ENCODE assay signal across 8 mouse cellular contexts in the genomic region with DNA sequence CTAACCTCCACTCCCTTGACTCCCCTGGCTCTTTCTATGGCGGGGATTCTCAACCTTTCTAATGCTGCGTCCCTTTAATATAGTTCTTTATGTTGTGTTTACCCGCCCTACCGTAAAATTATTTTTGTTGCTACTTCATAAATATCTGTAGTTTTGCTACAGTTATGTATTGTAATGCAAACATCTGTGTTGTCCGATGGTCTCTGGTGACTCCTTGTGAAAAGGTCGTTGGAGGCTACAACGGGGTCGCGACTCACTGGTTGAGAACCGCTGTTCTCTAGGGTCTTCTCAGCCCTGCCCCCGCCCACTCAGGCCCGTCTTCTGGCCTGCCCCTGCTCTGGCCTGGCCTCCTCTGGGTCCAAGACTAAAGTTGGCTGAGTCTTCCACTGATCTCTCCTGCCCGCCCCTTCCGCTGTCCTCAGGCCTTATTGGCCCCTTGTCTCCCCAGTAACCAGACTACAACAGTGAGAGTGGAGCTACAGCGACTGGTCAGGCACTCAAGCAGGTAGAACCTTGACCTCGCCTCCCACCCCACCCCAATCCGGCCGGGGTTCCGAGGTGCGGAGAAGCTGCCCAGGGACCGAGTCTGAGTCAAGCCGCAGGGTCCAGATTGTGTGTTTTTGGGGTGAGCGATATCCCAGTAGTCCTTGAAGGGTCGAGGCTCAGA. TPM values are rescaled to one million over a fixed set of nuclear protein-coding genes. Genes with fewer than 3 reads are reported as not detected.
DNase-seq lines count a peak whose midpoint lies in the region; TF ChIP-seq lines count a peak whose summit lies in the region.

Ccdc114 (plus strand) TSS at position 311 of the 667 bp plus-strand sequence.

- in situ Hi-C loops in ES-E14 (cut with MboI; ENCODE audit: low sequenced_read_pairs in 2 of 2, unreplicated experiment in 2 of 2) = loop anchor here in 1 of 2 experiments (10.0 kb wide), 1 partner anchor 179 kb away; no protein-coding TSS in a partner anchor

- peaks cover 6 to 17% of the 10 kb centered on the region in 2 experiments; a peak in 2 of 4 replicates for H3K4me1 ChIP-seq in ES-E14 (ENCODE audit: control insufficient read depth in 2 of 2, insufficient read depth in 2 of 2, low read length in 2 of 2, poor library complexity in 1 of 2)
- H3K4me1 ChIP-seq in forebrain, embryonic 10.5 days = peaks cover 45% of the 10 kb centered on the region

- peaks cover 52% of the 10 kb centered on the region for H3K27me3 ChIP-seq in forebrain, embryonic 10.5 days (ENCODE audit: poor library complexity, severe bottlenecking)

- WGBS in forebrain, embryonic 10.5 days = 4% methylated on average over 24 of the region's 24 CpGs

- H3K36me3 ChIP-seq in ES-E14 (ENCODE audit: control insufficient read depth, insufficient read depth, low read length, poor library complexity, severe bottlenecking) = no peaks in the 10 kb centered on the region
- no peaks in the 10 kb centered on the region; the same call in 1 of the 2 replicates for H3K36me3 ChIP-seq in forebrain, embryonic 10.5 days (replicated peaks)

- intact Hi-C loops in heart, postnatal 10 days (cut with DNase I) = loop anchor here (2.0 to 5.0 kb wide), 3 partner anchors 51 to 1622 kb away; partner anchors contain the start of genes Kdelr1, Rpl18 and Sphk2

- no peaks in the 10 kb centered on the region for H3K9me3 ChIP-seq in ES-E14 (ENCODE audit: control insufficient read depth, insufficient read depth, low read depth, low read length)
- peaks cover 5% of the 10 kb centered on the region; the same call in 1 of the 2 replicates for H3K9me3 ChIP-seq in forebrain, embryonic 10.5 days

- peak within 1 kb of the TSS; percentile 67 to 86 for H3K4me3 ChIP-seq in ES-E14 (ENCODE audit: insufficient read depth in 1 of 2, low read depth in 1 of 2, low read length in 2 of 2, poor library complexity in 1 of 2, severe bottlenecking in 1 of 2)
- peak within 1 kb of the TSS; percentile 55 for H3K4me3 ChIP-seq in forebrain, embryonic 10.5 days

- peak within 1 kb of the TSS; percentile 77 for H3K27ac ChIP-seq in ES-E14 (ENCODE audit: insufficient read depth, low read depth, low read length, poor library complexity, severe bottlenecking)
- H3K27ac ChIP-seq in forebrain, embryonic 10.5 days = peak within 1 kb of the TSS; percentile 88

- peak; percentile 72 for DNase-seq in ES-E14 (ENCODE audit: low read depth, low spot score)
- peak; percentile 38 to 72 for DNase-seq in adrenal gland, postnatal 4 days (ENCODE audit: low spot score in 2 of 2)
- DNase-seq in forebrain, embryonic 10.5 days (ENCODE audit: extremely low spot score, low spot score) = peak; percentile 61
- peak; percentile 87 to 89 for DNase-seq in heart, postnatal 10 days
- DNase-seq in kidney, postnatal 36 days = peak; percentile 87 to 93
- peak; percentile 88 for DNase-seq in lung, postnatal 36 days
- peak; percentile 78 for DNase-seq in ovary, postnatal 36 days (ENCODE audit: low spot score)
- DNase-seq in MN1 (ENCODE audit: low spot score) = no peak

- H3K9ac ChIP-seq in ES-E14 (ENCODE audit: insufficient read depth, low read depth, low read length, poor library complexity, severe bottlenecking) = peak within 1 kb of the TSS; percentile 71

TF ChIP-seq in ES-E14, 5 proteins besides CTCF, POLR2A, EP300 and RAD21:
- no peak for TF ChIP-seq MAFK (IDR thresholded peaks at IDR 0.05; ENCODE audit: insufficient read depth, low read depth, low read length)
- TF ChIP-seq HCFC1 (IDR thresholded peaks at IDR 0.05; ENCODE audit: borderline replicate concordance, insufficient read depth, low read length) = peak; percentile 54; the same call in 1 of the 2 replicates
- no peak for TF ChIP-seq ZNF384 (IDR thresholded peaks at IDR 0.05; ENCODE audit: low read depth, low read length)
- 0 out of 2 replicates have a peak, but pooled peaks have one; percentile 18 for TF ChIP-seq CHD2 (IDR thresholded peaks at IDR 0.05; ENCODE audit: low read depth, low read length)
- no peak for TF ChIP-seq ZC3H11A (IDR thresholded peaks at IDR 0.05; ENCODE audit: borderline replicate concordance, low read depth, low read length)
TF ChIP-seq in ES-E14: peak in this region for 2.

RNA-seq across cellular contexts. Expression of gene Ccdc114, which starts in this region (rescaled TPM):
- 7.7 and 12.5 TPM in 2 replicates for total RNA-seq in ES-E14 (2012; rRNA removed)
- total RNA-seq in adrenal gland, postnatal 4 days (2021) = 1 to 10 TPM; 8.8 to 10.0 TPM
- polyA plus RNA-seq in forebrain, embryonic 10.5 days (2016; fragmentation: Nextera tagmentation; extraction: Ambion mirVana) = 5.2 TPM in 2 replicates
- total RNA-seq in heart, postnatal 10 days (2021) = 1 to 10 TPM in 1 of 2 experiments, under 1 TPM in 1; 0.96 to 2.0 TPM
